Mouse (Mus musculus) lung, adult 2 months (tissue): Measurements from ENCODE around the gene Slc16a10. TPM values are rescaled to one million over a fixed set of nuclear protein-coding genes. Genes with fewer than 3 reads are reported as not detected.

Source experiments
- DNase-seq: peaks from one replicate; pipeline ENCODE4 v3.0.0; 2022
- H3K4me1 ChIP-seq: fragments of 200-500 bp; 2 replicates; pipeline ENCODE4 v1.6.1; 2011; ENCODE audit warnings: low read length; ENCODE audit not compliant: control insufficient read depth, insufficient read depth
- H3K4me3 ChIP-seq: fragments of 200-500 bp; replicated peaks from 2 replicates; pipeline ENCODE3; 2011; ENCODE audit warnings: low read depth, mild to moderate bottlenecking, control low read depth, low read length; ENCODE audit errors: extremely low read depth
- CTCF ChIP-seq: fragments of 200-500 bp; IDR thresholded peaks from 2 replicates; pipeline ENCODE4 v1.5.1; 2011; ENCODE audit warnings: mild to moderate bottlenecking, low read length, control low read depth; ENCODE audit not compliant: insufficient read depth
- POLR2A ChIP-seq: fragments of 200-500 bp; IDR thresholded peaks from 2 replicates; pipeline ENCODE4 v1.6.1; 2011; ENCODE audit warnings: low read depth, mild to moderate bottlenecking, control low read depth, low read length, borderline replicate concordance; ENCODE audit errors: extremely low read depth
- WGBS: fragments of 180-500 bp; shearing (Covaris S2); methylation state at CpG from one replicate; pipeline ENCODE4 v1.1.7; 2018; 5-methylcytosine and 5-hydroxymethylcytosine counted together
- polyA plus RNA-seq: library from polyadenylated mRNA; depleted of rRNA; stranded (reverse); fragments of >200 nt; gene quantifications from 2 replicates; pipeline ENCODE4 v1.2.3, GENCODE M21; 2012

Slc16a10 gene
- polyA plus RNA-seq, 1 experiment: 20.7 TPM

- WGBS: 66% methylated on average over 9 of the region's 9 CpGs
Observed at GRCm38 (mm10) chr10:40135807-40136778, 6.0 kb downstream of the Slc16a10 start.

GRCm38 (mm10) chr10:40134906-40135305 is 7.2 kb downstream of the Slc16a10 start:
- no peak for DNase-seq
- TF ChIP-seq POLR2A (no peak), CTCF (no peak)
- H3K4me1 ChIP-seq: no peaks in the 10 kb centered on the region
- 84% methylated on average over 6 of the region's 6 CpGs for WGBS
- H3K4me3 ChIP-seq: no peak overlapping the region

More at GRCm38 (mm10) chr10:40135807-40136778, 6.0 kb downstream of the Slc16a10 start:
- H3K4me1 ChIP-seq: no peaks in the 10 kb centered on the region
- no peak for TF ChIP-seq CTCF
- no peak for TF ChIP-seq POLR2A
- DNase-seq: no peak
- no peak overlapping the region for H3K4me3 ChIP-seq

- no peak for DNase-seq
- WGBS: 85% methylated on average over 1 of the region's 1 CpGs
- TF ChIP-seq CTCF (no peak), POLR2A (no peak)
- H3K4me1 ChIP-seq: no peaks in the 10 kb centered on the region
- no peak overlapping the region for H3K4me3 ChIP-seq
Observed at GRCm38 (mm10) chr10:40133636-40134035, 8.4 kb downstream of the Slc16a10 start.

GRCm38 (mm10) chr10:40131690-40132418 is 10.2 kb downstream of the Slc16a10 start:
- Histone ChIP-seq H3K4me1 (no peaks in the 10 kb centered on the region), H3K4me3 (no peak overlapping the region)
- WGBS: 90% methylated on average over 9 of the region's 9 CpGs
- TF ChIP-seq POLR2A: no peak
- no peak for TF ChIP-seq CTCF
- DNase-seq: no peak

- 73% methylated on average over 1 of the region's 1 CpGs for WGBS
- Histone ChIP-seq H3K4me3 (no peak overlapping the region), H3K4me1 (peaks cover 2% of the 10 kb centered on the region; the same call in 1 of the 2 replicates)
- no peak for TF ChIP-seq POLR2A
- DNase-seq: no peak
Observed at GRCm38 (mm10) chr10:40130126-40130525, 11.9 kb downstream of the Slc16a10 start.

GRCm38 (mm10) chr10:40129134-40129533 is 12.9 kb downstream of the Slc16a10 start:
- Histone ChIP-seq H3K4me1 (peaks cover 2% of the 10 kb centered on the region), H3K4me3 (no peak overlapping the region)
- no peak for TF ChIP-seq POLR2A
- TF ChIP-seq CTCF: no peak
- DNase-seq: no peak

GRCm38 (mm10) chr10:40128497-40128896 is 13.6 kb downstream of the Slc16a10 start:
- no peak for DNase-seq
- no peak for TF ChIP-seq CTCF
- no peak for TF ChIP-seq POLR2A
- WGBS: 61% methylated on average over 7 of the region's 7 CpGs
- Histone ChIP-seq H3K4me3 (no peak overlapping the region), H3K4me1 (peaks cover 2% of the 10 kb centered on the region)

- WGBS: 51% methylated on average over 9 of the region's 9 CpGs
- Histone ChIP-seq H3K4me1 (peaks cover 2% of the 10 kb centered on the region), H3K4me3 (no peak overlapping the region)
- TF ChIP-seq POLR2A (peak; percentile 13; the same call in 1 of the 2 replicates), CTCF (no peak)
- DNase-seq: peak; percentile 43
Observed at GRCm38 (mm10) chr10:40125200-40125599, 16.9 kb downstream of the Slc16a10 start.

GRCm38 (mm10) chr10:40124570-40124969 is 17.5 kb downstream of the Slc16a10 start:
- Histone ChIP-seq H3K4me1 (peaks cover 2% of the 10 kb centered on the region), H3K4me3 (no peak overlapping the region)
- TF ChIP-seq CTCF (no peak), POLR2A (no peak)
- WGBS: 79% methylated on average over 4 of the region's 4 CpGs
- no peak for DNase-seq

- no peak overlapping the region for H3K4me3 ChIP-seq
- H3K4me1 ChIP-seq: peaks cover 2% of the 10 kb centered on the region
- 78% methylated on average over 2 of the region's 2 CpGs for WGBS
- DNase-seq: no peak
- no peak for TF ChIP-seq CTCF
- TF ChIP-seq POLR2A: no peak
Observed at GRCm38 (mm10) chr10:40124096-40124495, 18.0 kb downstream of the Slc16a10 start.
